Mouse (Mus musculus) neural tube, embryonic 14.5 days (tissue): ENCODE measurements at regions not wholly inside any gene's neighbourhood (a gene's known extent, or its start where the extent isn't known, plus 50 kb on each side); places are given as distances from the start of the nearest gene placed in this dataset.

Experiments used
- ATAC-seq: fragments of 200-750 bp; cut with Nextera tagmentation; 2 replicates; pipeline ENCODE4 v1.8.0; 2017; ENCODE audit warnings: low read depth, mild to moderate bottlenecking, moderate TSS enrichment, moderate library complexity
- H3K27ac ChIP-seq: fragments of 300-500 bp; sonication (generic); 2 replicates; pipeline ENCODE4 v1.5.1; 2014; ENCODE audit warnings: low read depth, mild to moderate bottlenecking, control low read depth, low read length, moderate library complexity, mixed read lengths
- H3K27me3 ChIP-seq: fragments of 300-500 bp; sonication (generic); 2 replicates; pipeline ENCODE4 v1.6.1; 2014; ENCODE audit warnings: low read length; ENCODE audit not compliant: control insufficient read depth, insufficient read depth
- H3K36me3 ChIP-seq: fragments of 300-500 bp; sonication (generic); 2 replicates; pipeline ENCODE4 v1.6.1; 2014; ENCODE audit warnings: low read length, mixed read lengths; ENCODE audit not compliant: control insufficient read depth, insufficient read depth
- H3K4me1 ChIP-seq: fragments of 300-500 bp; sonication (generic); 2 replicates; pipeline ENCODE4 v1.6.1; 2014; ENCODE audit warnings: low read length; ENCODE audit not compliant: control insufficient read depth, insufficient read depth
- H3K4me2 ChIP-seq: fragments of 300-500 bp; sonication (generic); 2 replicates; pipeline ENCODE4 v1.6.1; 2014; ENCODE audit warnings: mild to moderate bottlenecking, low read depth, low read length, control low read depth
- H3K4me3 ChIP-seq: fragments of 300-500 bp; sonication (generic); 2 replicates; pipeline ENCODE4 v1.5.1; 2014; ENCODE audit warnings: low read depth, low read length, control low read depth, mixed read lengths
- H3K9ac ChIP-seq: fragments of 300-500 bp; sonication (generic); replicated peaks from 2 replicates; pipeline ENCODE4 v1.6.1; 2014; ENCODE audit warnings: low read depth, mild to moderate bottlenecking, control low read depth, low read length, mixed read lengths
- H3K9me3 ChIP-seq: fragments of 300-500 bp; sonication (generic); 2 replicates; pipeline ENCODE4 v1.6.1; 2016; ENCODE audit warnings: low read length; ENCODE audit not compliant: control insufficient read depth
- WGBS: fragments of 180-500 bp; shearing (Covaris S2); extraction: QIAGEN DNeasy Blood & Tissue Kit; methylation state at CpG from one replicate; pipeline ENCODE4 v1.1.7; 2014; 5-methylcytosine and 5-hydroxymethylcytosine counted together

DNA sequence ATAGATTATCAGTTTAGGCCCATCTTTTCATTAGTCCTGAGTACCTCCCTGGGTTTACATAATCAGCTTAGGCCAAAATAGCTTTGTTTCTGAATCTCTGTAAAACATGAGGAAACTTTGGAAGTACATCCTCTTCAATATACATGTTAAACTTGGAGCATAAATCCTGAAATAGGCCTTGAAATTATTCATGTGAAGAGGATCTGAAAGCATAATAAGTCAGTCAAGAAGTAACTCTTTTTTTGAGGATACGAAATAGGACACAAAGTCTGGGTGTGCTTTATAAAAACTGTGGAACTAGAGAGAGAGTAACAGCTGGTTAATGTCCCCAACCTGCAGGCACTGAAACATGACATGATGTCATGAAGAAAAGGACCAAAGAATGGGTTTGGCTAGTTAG, 187.9 kb upstream of the Smlr1 start:
- 98% methylated on average over 1 of the region's 1 CpGs for WGBS
- Histone ChIP-seq H3K27ac (no peak overlapping the region), H3K4me3 (no peak overlapping the region), H3K9ac (no peak overlapping the region), H3K27me3 (no peaks in the 10 kb centered on the region), H3K4me2 (no peak overlapping the region), H3K4me1 (no peaks in the 10 kb centered on the region), H3K36me3 (no peaks in the 10 kb centered on the region), H3K9me3 (no peaks in the 10 kb centered on the region)
- ATAC-seq = no peak

DNA sequence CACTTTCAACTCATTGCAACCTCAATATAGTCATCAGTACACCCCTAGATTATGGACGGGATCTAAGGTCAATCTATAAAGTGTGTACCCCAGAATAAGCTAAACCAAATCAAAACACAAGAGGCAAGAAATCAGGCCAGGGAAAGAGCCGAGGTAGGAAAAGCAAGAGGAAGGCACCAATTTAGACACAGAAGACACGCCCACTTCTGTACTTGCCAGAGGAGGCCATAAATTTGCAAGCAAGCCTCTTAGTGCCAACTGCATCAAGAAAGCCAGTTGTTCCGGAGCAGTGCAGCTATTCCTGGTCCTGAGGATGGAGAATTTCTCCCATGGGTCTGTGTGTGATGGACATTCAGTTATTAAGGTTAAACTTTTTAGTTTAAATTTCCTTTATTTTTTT, 179.7 kb upstream of the Smlr1 start:
- H3K9me3 ChIP-seq = no peaks in the 10 kb centered on the region
- no peak; the same call in 1 of the 2 replicates for ATAC-seq
- H3K36me3 ChIP-seq = no peaks in the 10 kb centered on the region
- H3K27ac ChIP-seq = no peak overlapping the region
- no peaks in the 10 kb centered on the region for H3K27me3 ChIP-seq
- no peak overlapping the region for H3K4me3 ChIP-seq
- WGBS = 44% methylated on average over 4 of the region's 4 CpGs
- H3K9ac ChIP-seq = no peak overlapping the region
- H3K4me1 ChIP-seq = no peaks in the 10 kb centered on the region
- H3K4me2 ChIP-seq = no peak overlapping the region

DNA sequence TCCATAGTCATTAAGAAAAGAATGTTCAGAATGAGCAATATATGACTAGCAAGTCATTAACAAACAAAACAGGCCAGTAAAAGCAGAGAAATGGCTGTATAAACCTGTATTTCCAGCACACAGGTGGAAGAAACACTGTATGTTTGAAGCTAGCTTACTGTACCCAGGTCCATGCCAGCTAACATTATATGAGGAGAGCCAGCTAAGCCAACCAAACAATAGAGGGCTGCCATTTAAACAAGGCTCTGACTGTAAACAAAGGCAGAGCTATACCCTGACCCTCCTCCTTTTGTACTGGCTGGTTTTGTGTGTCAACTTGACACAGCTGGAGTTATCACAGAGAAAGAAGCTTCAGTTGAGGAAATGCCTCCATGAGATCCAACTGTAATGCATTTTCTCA, 178.6 kb upstream of the Smlr1 start:
- H3K36me3 ChIP-seq = no peaks in the 10 kb centered on the region
- no peak overlapping the region for H3K4me3 ChIP-seq
- no peak overlapping the region for H3K9ac ChIP-seq
- H3K9me3 ChIP-seq = no peaks in the 10 kb centered on the region
- H3K4me2 ChIP-seq = no peak overlapping the region
- no peaks in the 10 kb centered on the region for H3K4me1 ChIP-seq
- H3K27me3 ChIP-seq = no peaks in the 10 kb centered on the region
- no peak overlapping the region for H3K27ac ChIP-seq
- ATAC-seq = no peak

DNA sequence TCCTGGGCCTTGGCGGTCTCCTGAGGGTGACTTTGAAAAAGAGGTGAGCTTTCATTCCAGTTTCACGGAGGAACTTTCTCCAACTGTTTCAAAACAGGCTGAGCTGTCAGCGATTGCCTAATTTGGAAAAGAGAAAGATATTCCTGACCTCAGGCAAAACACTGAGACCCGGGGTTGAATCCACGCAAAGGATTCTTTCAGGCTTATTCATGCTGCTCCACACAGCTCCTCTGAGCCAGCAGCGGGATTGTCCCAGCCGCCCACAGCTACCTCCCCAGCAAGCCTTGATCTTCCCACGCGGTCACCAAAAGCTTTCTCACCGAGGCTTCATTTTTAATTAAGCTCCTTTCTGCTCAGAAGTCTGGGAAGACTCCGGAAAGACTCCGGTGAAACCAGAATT, 178.0 kb upstream of the Smlr1 start:
- Histone ChIP-seq H3K4me1 (no peaks in the 10 kb centered on the region), H3K27ac (no peak overlapping the region), H3K27me3 (no peaks in the 10 kb centered on the region), H3K9ac (no peak overlapping the region), H3K4me2 (no peak overlapping the region), H3K4me3 (no peak overlapping the region), H3K36me3 (no peaks in the 10 kb centered on the region), H3K9me3 (no peaks in the 10 kb centered on the region)
- 81% methylated on average over 12 of the region's 12 CpGs for WGBS
- ATAC-seq = no peak

DNA sequence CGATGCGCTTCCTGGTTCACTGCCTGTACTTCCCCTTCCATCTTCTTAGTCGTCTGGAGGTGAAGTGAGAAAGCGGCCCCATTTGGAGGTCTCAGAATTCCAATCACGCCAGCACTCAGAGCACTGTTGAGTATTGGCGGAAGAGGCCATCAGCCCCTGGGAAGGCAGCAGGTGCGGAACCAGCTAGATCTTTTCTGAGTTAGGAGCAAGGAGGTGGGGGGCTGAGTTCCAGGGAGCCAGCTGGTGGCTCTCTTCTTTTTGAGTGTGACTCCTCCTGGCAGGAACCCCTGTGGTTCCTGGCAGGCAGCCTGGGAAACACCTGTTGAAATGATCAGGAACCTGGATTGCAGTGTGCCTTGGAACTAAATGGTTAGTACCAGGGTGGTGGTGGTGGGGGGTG, 171.9 kb upstream of the Smlr1 start:
- H3K9ac ChIP-seq = no peak overlapping the region
- WGBS = 54% methylated on average over 7 of the region's 7 CpGs
- no peak for ATAC-seq

DNA sequence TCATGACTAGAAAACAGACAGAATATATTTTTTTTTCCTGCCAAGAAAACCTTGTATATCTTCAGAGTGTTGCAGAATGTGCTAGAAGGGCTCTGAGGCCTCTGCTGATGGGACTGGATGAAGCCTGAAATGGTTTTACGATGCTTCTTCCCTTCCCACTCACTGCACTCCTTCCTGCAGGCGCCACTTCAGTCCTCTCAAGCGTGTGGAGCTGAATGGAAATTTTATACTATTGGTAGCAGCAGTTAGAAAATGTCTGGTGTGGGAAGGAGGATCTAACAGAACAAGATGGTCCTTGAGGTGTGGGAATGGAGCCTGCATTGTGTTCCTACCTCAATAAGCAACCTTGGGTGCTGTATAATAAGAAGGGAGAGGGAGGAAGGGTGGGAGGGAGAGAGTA, 166.1 kb upstream of the Smlr1 start:
- H3K4me2 ChIP-seq = no peak overlapping the region
- WGBS = 89% methylated on average over 3 of the region's 3 CpGs
- no peak overlapping the region for H3K4me3 ChIP-seq

More for the DNA sequence above, 171.9 kb upstream of the Smlr1 start:
- Histone ChIP-seq H3K9me3 (no peaks in the 10 kb centered on the region), H3K4me2 (no peak overlapping the region), H3K27me3 (no peaks in the 10 kb centered on the region), H3K36me3 (no peaks in the 10 kb centered on the region), H3K4me1 (no peaks in the 10 kb centered on the region), H3K4me3 (no peak overlapping the region), H3K27ac (no peak overlapping the region)

DNA sequence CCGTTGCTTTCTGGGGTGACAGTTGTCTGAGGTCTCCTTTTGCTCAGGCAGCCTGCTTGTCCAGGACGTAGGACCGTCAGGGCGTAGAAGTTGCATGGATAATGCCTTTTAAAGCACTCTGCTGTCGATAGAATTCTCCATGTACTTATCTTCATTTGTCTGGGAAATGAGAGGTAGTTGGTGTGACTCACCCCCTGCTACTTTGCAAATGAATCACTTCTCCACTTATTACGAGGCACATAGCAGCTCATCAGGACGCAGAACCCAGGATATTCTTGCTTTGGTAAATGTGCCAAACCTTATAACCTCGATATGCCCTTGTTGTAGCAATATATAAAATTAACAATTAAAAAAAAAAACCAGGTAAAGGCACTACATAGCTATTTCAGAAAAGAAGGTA, 159.7 kb upstream of the Smlr1 start:
- H3K4me3 ChIP-seq = no peak overlapping the region
- ATAC-seq = no peak
- no peaks in the 10 kb centered on the region for H3K9me3 ChIP-seq
- no peak overlapping the region for H3K4me2 ChIP-seq
- no peaks in the 10 kb centered on the region for H3K36me3 ChIP-seq
- H3K4me1 ChIP-seq = no peaks in the 10 kb centered on the region
- H3K27me3 ChIP-seq = no peaks in the 10 kb centered on the region
- no peak overlapping the region for H3K27ac ChIP-seq
- H3K9ac ChIP-seq = no peak overlapping the region
- WGBS = 76% methylated on average over 8 of the region's 8 CpGs

More for the DNA sequence above, 166.1 kb upstream of the Smlr1 start:
- Histone ChIP-seq H3K27ac (no peak overlapping the region), H3K9me3 (no peaks in the 10 kb centered on the region), H3K27me3 (no peaks in the 10 kb centered on the region), H3K9ac (no peak overlapping the region), H3K36me3 (no peaks in the 10 kb centered on the region), H3K4me1 (no peaks in the 10 kb centered on the region)
- ATAC-seq = no peak

DNA sequence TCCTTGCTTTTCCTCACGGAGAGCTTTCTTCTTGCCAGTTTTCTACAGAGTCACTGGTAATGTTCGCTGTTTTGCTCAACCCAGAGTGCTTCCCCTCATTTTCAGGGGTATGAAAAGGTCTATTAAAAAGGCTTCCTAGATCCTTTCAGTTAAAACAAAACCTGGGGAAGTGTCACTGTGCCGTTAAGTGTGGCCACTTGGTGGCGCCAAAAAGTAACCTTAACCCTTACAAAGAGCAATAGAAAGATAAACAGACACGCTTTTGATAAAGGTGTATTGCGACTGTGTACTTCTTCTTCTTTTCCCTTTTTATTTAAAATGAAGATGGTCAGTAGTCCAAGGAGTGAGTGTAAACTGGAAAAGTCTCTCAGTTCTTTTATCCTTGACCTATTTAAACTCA, 145.2 kb upstream of the Smlr1 start:
- Histone ChIP-seq H3K36me3 (no peaks in the 10 kb centered on the region), H3K4me3 (no peak overlapping the region), H3K27me3 (no peaks in the 10 kb centered on the region), H3K9ac (no peak overlapping the region), H3K4me1 (no peaks in the 10 kb centered on the region; the same call in 1 of the 2 replicates), H3K9me3 (no peaks in the 10 kb centered on the region), H3K4me2 (no peak overlapping the region), H3K27ac (no peak overlapping the region)
- ATAC-seq = peak; percentile 71; the same call in 1 of the 2 replicates
- 14% methylated on average over 6 of the region's 6 CpGs for WGBS

DNA sequence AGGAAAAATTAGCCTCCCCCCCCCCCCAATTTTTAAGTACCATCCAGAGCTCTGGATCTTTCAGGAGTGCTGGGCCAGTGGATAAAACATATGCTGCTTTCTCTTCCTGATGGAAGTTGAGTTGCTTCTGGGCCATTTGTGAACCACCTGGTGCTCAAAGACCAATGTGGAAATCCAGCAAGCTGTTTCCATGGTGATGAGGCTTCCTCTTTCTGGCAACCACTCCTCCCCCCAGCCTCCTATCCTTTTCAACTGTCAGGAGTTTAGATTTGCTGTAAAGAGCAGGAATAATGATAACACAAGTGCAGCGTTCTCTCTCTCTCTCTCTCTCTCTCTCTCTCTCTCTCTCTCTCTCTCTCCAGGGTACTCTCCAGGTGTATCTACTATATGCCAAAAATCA, 141.8 kb upstream of the Smlr1 start:
- peak; percentile 29; the same call in 1 of the 2 replicates for ATAC-seq
- Histone ChIP-seq H3K27me3 (no peaks in the 10 kb centered on the region), H3K9ac (no peak overlapping the region), H3K36me3 (no peaks in the 10 kb centered on the region), H3K4me2 (no peak overlapping the region), H3K4me1 (no peaks in the 10 kb centered on the region; the same call in 1 of the 2 replicates), H3K4me3 (no peak overlapping the region), H3K9me3 (no peaks in the 10 kb centered on the region), H3K27ac (no peak overlapping the region)
- WGBS = 25% methylated on average over 1 of the region's 1 CpGs

DNA sequence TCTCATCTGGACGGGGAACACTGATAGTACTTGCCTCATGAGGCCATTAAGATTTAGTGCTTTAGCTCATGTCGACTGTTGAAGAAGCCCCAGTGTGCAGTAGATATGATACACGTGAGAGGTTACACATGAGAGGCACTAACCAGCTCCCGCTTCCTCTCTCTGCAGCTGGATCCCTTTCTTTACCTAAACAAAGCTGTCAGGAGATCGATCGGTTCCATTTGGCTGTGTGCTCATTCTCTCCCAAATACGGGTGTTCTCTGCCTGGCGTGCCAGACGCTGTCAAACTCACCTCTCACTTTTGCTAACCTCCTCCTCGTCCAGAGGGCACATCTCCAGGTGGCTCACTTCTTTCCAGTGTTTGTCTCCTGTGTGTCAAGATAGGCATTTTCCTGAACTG, 139.3 kb upstream of the Smlr1 start:
- ATAC-seq = no peak
- no peak overlapping the region for H3K4me3 ChIP-seq
- H3K36me3 ChIP-seq = no peaks in the 10 kb centered on the region
- H3K27ac ChIP-seq = no peak overlapping the region
- H3K9ac ChIP-seq = no peak overlapping the region
- H3K4me1 ChIP-seq = no peaks in the 10 kb centered on the region; the same call in 1 of the 2 replicates
- H3K9me3 ChIP-seq = no peaks in the 10 kb centered on the region
- 64% methylated on average over 10 of the region's 10 CpGs for WGBS
- H3K27me3 ChIP-seq = no peaks in the 10 kb centered on the region
- H3K4me2 ChIP-seq = no peak overlapping the region
